Mouse (Mus musculus): ENCODE results near the gene Gm47189.
"Not testable (repeated sequence)": the region's sequence is repeated elsewhere in the genome, so short reads cannot be mapped to it uniquely, and the experiment has no call there.

The Gm47189 gene

DNA sequence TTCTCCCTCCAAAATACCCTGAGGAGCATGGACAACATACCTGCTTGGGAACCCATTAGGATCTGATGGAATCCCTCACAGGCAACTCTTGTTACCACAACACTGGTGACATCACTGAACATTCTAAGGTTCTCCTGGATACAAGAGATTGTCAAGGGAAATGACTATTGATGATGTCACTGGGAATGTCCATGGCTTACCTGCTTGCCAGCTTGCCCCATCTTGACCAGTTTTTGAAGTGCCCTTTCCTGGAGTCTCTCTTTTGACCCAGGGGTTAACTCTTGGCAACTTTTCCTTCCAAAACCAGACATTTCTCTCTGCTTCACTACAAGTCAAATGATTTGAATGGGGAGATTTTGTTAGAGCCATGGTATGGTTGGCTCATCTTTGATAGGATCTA lies at the start of gene Gm47189:
Gm47189 (minus strand) TSS at position 101 of the 400 bp plus-strand sequence.
- DNase-seq: not testable (repeated sequence)

- DNase-seq: peak; percentile 0
Measured at GRCm38 (mm10) chr14:41755931-41756330, 16.3 kb downstream of the Gm47189 start.

- not testable (repeated sequence) for DNase-seq
Measured at GRCm38 (mm10) chr14:41750514-41750913, 21.7 kb downstream of the Gm47189 start, which contains the start of gene Gm7929. Gene Gm7929, minus strand, starts transcription at chr14:41750614.

GRCm38 (mm10) chr14:41723437-41723836 lies 48.8 kb downstream of the Gm47189 start:
- not testable (repeated sequence) for DNase-seq

- not testable (repeated sequence) for DNase-seq
Measured at GRCm38 (mm10) chr14:41717180-41717579, 55.1 kb downstream of the Gm47189 start.

Data from lung, postnatal 14 days (tissue).